Mouse (Mus musculus) spleen, postnatal 4 days (tissue): Measurements from ENCODE around the gene Olfr603.
"Not testable (repeated sequence)": the region's sequence is repeated elsewhere in the genome, so short reads cannot be mapped to it uniquely, and the experiment has no call there.

Source experiments
- DNase-seq, 2 experiments: peaks; one replicate each; pipeline ENCODE4 v3.0.0; 2022; ENCODE audit warnings: low spot score in 2 of 2

Olfr603 gene

GRCm38 (mm10) chr7:103386077-103386476 lies at the start of gene Olfr603:
Olfr603 (minus strand) TSS chr7:103386177.
- DNase-seq = no peak

DNA sequence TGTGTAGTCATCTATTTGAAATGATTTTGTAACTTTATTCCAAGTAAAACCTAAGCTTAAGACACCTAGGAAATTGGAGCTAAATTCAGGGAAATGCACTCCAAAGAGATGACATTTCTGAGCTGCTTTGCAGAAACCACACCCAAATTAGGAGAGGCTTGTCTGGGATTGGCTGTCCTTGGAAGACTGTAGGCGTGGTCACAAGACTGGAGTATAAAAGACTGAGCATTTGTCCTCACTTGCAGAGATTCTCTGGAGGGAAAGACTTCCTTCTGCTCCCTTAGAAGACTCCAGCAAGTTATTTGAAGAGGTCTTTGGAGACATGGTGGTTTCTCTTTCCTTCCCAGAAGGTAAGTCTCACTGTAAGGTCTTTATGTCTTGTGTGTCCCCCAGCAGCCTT lies 28.8 kb upstream of the Olfr603 start, which contains the start of gene Usp17lc:
Gene Usp17lc, plus strand, starts transcription at position 301 of the 400 bp plus-strand sequence.
- DNase-seq = not testable (repeated sequence)

DNA sequence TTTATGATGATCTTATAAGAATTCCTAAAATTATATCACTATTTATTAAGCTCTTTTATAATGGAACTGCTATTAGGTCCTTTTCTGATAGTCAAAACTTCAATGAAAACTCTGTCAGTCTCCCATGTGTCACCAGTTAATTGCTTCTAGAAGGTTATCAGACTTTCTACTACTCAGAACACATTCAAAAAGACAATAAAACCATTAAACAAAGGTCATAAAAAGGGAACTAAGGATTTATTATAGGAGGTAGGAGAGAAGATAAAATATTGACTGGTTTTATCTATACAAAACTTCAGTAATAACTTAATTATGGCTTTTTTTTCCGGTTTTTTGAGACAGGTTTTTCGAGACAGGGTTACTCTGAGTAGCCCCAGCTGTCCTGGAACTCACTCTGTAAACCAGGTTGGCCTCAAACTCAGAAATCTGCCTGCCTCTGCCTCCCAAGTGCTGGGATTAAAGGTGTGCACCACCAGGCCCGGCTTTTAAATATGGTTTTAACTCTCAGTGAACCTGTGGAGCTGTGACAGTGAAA lies 20.6 kb upstream of the Olfr603 start:
- DNase-seq = not testable (repeated sequence)

GRCm38 (mm10) chr7:103398981-103399380 lies 13.0 kb upstream of the Olfr603 start:
- no peak for DNase-seq

DNA sequence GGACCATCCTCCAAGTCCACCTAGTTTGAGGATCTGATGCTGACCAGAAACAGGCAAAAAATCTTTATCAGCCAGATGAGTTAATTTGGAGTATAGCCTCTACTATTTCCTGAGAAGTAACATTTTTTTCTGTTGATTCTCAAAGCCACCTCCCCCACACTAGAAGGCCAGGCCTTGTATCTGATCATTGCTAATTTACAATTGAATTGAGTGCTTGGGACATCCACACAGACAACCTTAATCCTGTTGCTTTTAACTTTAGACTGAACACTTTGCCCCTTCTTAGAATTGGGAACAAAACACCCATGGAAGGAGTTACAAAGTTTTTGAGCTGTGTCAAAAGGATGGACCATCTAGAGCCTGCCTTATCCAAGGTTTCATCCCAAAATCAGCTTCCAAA lies 11.8 kb upstream of the Olfr603 start:
- DNase-seq = no peak

DNA sequence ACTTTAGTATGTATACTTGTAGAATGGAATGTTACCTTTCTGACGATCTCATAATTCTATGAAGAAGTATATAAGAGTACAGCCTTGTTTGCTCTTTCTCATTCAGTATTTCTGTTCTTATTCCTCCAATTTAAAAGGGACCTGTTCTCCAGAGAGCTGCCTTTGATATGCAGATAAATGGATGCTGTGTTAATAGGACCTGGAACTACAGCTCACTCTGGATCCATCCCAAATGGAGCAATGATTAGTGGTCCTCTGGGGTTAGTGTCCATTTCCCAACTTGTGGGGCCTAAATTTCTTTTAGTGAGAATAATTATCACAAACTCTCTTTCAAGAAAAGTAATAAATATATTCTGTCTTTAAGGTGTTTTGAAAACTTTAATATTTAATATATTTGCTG lies 23.4 kb downstream of the Olfr603 start, which contains the start of gene Olfr601:
Gene Olfr601, minus strand, starts transcription at position 101 of the 400 bp plus-strand sequence.
- no peak for DNase-seq

DNA sequence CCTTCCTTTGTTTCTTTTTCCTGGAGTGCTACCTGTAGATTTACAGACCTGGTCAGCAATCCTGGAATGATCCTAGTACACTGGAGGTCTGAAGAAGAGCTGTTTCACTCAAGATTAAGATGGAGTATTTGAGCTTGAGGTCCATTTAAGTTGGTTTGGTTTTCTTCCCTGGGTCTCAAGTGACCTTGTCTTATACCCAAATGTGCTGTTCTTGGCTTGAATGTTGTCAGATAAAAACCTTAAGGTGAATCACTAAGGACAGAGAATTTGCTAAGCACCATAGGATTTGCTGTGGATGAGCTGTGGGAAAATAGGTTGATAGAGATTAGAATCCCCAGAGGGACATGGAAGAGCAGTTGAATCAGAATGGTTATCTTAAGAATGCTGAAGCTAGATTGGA lies 36.4 kb downstream of the Olfr603 start, which contains the start of gene Olfr600:
Gene Olfr600, minus strand, starts transcription at position 101 of the 400 bp plus-strand sequence.
- no peak for DNase-seq

GRCm38 (mm10) chr7:103335617-103336016 lies 50.4 kb downstream of the Olfr603 start, which contains the start of gene Olfr599:
Olfr599 (plus strand) TSS chr7:103335917.
- DNase-seq = no peak
